Mouse (Mus musculus) heart, embryonic 14.5 days (tissue): Measurements from ENCODE around the gene Xylt1. TPM values are rescaled to one million over a fixed set of nuclear protein-coding genes. Genes with fewer than 3 reads are reported as not detected.

Experiments
- ATAC-seq: fragments of 200-750 bp; cut with Nextera tagmentation; 2 replicates; pipeline ENCODE4 v1.8.0; 2017; ENCODE audit warnings: low read depth, moderate TSS enrichment; ENCODE audit not compliant: insufficient number of reproducible peaks, insufficient read depth, low FRiP score
- H3K27ac ChIP-seq, 2 experiments: fragments of 200-500 bp in 1 of 2; fragments of 300-500 bp in 1 of 2; sonication (generic) in 1 of 2; replicated peaks in 1 of 2; 2 replicates each; pipeline ENCODE4 v1.5.1; 2012 to 2014; ENCODE audit warnings: low read depth in 2 of 2, low read length in 2 of 2, control low read depth in 1 of 2, mild to moderate bottlenecking in 1 of 2, mixed read lengths in 1 of 2; ENCODE audit not compliant: control insufficient read depth in 1 of 2, insufficient read depth in 1 of 2
- H3K27me3 ChIP-seq: fragments of 300-500 bp; sonication (generic); 2 replicates; pipeline ENCODE4 v1.6.1; 2014; ENCODE audit warnings: mild to moderate bottlenecking, low read length, control low read depth; ENCODE audit not compliant: control insufficient read depth, insufficient read depth
- H3K36me3 ChIP-seq: fragments of 300-500 bp; sonication (generic); 2 replicates; pipeline ENCODE4 v1.6.1; 2014; ENCODE audit warnings: mild to moderate bottlenecking, control low read depth, low read length, mixed read lengths; ENCODE audit not compliant: control insufficient read depth, insufficient read depth
- H3K4me1 ChIP-seq, 2 experiments: fragments of 200-500 bp in 1 of 2; fragments of 300-500 bp in 1 of 2; sonication (generic) in 1 of 2; 2 replicates each; pipeline ENCODE4 v1.6.1; 2012 to 2014; ENCODE audit warnings: low read length in 2 of 2, control low read depth in 1 of 2, mixed read lengths in 1 of 2; ENCODE audit not compliant: control insufficient read depth in 2 of 2, insufficient read depth in 2 of 2
- H3K4me2 ChIP-seq: fragments of 300-500 bp; sonication (generic); 2 replicates; pipeline ENCODE4 v1.6.1; 2014; ENCODE audit warnings: mild to moderate bottlenecking, low read length
- H3K4me3 ChIP-seq, 2 experiments: fragments of 200-500 bp in 1 of 2; fragments of 300-500 bp in 1 of 2; sonication (generic) in 1 of 2; 2 replicates each; pipeline ENCODE4 v1.5.1; 2012 to 2014; ENCODE audit warnings: low read length in 2 of 2, mild to moderate bottlenecking in 2 of 2, control low read depth in 1 of 2, low read depth in 1 of 2, moderate library complexity in 1 of 2; ENCODE audit not compliant: control insufficient read depth in 1 of 2, insufficient read depth in 1 of 2
- H3K9ac ChIP-seq: fragments of 300-500 bp; sonication (generic); 2 replicates; pipeline ENCODE4 v1.6.1; 2014; ENCODE audit warnings: mild to moderate bottlenecking, low read length
- H3K9me3 ChIP-seq: fragments of 300-500 bp; sonication (generic); 2 replicates; pipeline ENCODE4 v1.6.1; 2016; ENCODE audit warnings: low read length, control low read depth; ENCODE audit not compliant: control insufficient read depth
- WGBS: fragments of 180-500 bp; shearing (Covaris S2); extraction: QIAGEN DNeasy Blood & Tissue Kit; methylation state at CpG from one replicate; pipeline ENCODE4 v1.1.7; 2014; 5-methylcytosine and 5-hydroxymethylcytosine counted together
- polyA plus RNA-seq: library from polyadenylated mRNA; unstranded; fragments of >200 nt; fragmentation: Nextera tagmentation; extraction: Ambion mirVana; gene quantifications from 2 replicates; pipeline ENCODE4 v1.2.1, GENCODE M21; 2014

Gene Xylt1
- polyA plus RNA-seq, 1 experiment from 2014 or later, result 2.0 TPM

DNA sequence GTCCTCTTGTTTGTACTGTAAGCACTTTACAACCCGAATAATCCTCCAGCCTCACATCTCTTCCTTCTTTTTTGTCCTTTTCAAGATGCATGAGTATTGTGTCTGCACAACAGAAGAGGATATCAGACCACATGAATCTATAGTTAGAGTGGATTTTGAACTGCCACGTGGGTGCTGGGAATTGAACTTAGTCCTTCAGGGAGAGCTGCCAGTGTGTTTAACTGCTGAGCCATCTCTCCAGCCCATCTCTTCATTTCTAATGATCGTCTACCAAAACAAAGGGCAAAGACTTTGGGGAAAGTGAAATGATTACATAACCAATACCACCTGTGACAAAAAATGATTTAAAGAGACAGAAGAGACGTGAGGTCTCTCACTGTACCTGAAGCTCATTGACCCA lies 5.6 kb downstream of the Xylt1 start:
- Histone ChIP-seq H3K4me2 (no peak overlapping the region), H3K27me3 (0 out of 2 replicates have a peak, but pooled peaks cover 6% of the 10 kb centered on the region), H3K9me3 (no peaks in the 10 kb centered on the region), H3K4me3 (no peak overlapping the region), H3K27ac (no peak overlapping the region), H3K36me3 (no peaks in the 10 kb centered on the region), H3K9ac (no peak overlapping the region), H3K4me1 (peaks cover 8 to 11% of the 10 kb centered on the region in 2 experiments)
- ATAC-seq, result no peak
- WGBS, result 83% methylated on average over 4 of the region's 4 CpGs

DNA sequence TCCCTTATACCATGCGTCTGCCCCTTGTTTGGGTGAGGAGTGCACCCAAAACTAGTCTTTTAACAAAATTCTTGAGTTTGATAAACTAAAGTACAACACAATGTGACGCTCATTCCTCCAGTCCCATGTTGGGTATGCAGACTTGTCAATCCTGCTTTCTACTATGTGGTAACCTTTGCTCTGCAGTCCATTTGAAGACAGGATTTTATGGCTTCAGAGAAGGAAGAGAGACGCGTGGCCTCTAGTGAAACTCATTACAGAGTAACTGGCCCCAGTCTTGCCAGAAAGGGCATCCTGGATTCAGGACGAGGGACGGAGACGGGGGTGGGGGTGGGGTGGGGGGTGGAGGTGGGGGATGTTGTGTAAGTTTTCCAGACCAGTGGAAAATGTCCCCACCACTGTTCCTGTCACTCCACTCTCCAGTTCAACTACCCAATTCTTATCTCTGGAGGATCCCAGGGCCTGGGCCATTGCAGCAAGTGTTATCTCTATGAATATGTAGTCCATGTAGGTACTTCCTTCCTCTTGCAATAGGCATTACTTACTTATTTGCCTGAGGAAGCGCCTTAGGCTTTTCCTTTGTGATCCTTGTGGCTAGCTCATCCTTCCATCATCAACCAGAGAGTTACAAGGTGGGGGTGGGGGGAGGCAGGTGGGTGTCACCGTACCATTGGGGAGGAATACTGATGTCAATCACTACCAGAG lies 7.7 kb downstream of the Xylt1 start:
- no peak overlapping the region for H3K9ac ChIP-seq
- 75% methylated on average over 9 of the region's 9 CpGs for WGBS
- H3K27me3 ChIP-seq, result no peaks in the 10 kb centered on the region
- no peak overlapping the region for H3K27ac ChIP-seq
- H3K9me3 ChIP-seq, result no peaks in the 10 kb centered on the region
- no peak for ATAC-seq
- H3K36me3 ChIP-seq, result no peaks in the 10 kb centered on the region
- no peak overlapping the region for H3K4me2 ChIP-seq
- H3K4me3 ChIP-seq, result no peak overlapping the region
- H3K4me1 ChIP-seq, result peaks cover 2 to 4% of the 10 kb centered on the region in 2 experiments; a peak in 3 of 4 replicates

DNA sequence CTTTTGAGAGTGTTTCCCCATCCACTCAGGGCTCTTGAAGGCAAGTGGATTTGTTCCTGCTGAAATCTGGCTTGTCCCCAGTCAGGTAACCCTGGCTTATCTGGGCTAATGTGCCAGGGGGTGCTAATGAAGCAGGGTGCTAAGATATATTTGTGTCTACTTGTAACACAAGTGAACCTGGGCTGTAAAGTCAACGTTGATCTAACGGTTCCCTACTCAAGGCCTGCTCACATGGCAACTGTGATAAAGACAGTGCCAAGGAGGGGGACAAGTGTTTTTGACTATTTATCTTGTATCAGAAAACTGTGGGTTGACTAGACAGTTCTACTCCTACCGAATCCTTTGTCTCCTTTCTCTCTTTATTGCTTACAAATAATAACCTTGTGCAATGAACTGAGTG lies 8.3 kb downstream of the Xylt1 start:
- 60% methylated on average over 3 of the region's 3 CpGs for WGBS
- H3K4me2 ChIP-seq, result no peak overlapping the region
- no peak overlapping the region for H3K4me3 ChIP-seq
- no peaks in the 10 kb centered on the region for H3K27me3 ChIP-seq
- no peaks in the 10 kb centered on the region for H3K9me3 ChIP-seq
- H3K36me3 ChIP-seq, result no peaks in the 10 kb centered on the region
- no peak overlapping the region for H3K9ac ChIP-seq
- H3K27ac ChIP-seq, result no peak overlapping the region
- no peak for ATAC-seq
- peaks cover 4 to 8% of the 10 kb centered on the region in 2 experiments for H3K4me1 ChIP-seq

DNA sequence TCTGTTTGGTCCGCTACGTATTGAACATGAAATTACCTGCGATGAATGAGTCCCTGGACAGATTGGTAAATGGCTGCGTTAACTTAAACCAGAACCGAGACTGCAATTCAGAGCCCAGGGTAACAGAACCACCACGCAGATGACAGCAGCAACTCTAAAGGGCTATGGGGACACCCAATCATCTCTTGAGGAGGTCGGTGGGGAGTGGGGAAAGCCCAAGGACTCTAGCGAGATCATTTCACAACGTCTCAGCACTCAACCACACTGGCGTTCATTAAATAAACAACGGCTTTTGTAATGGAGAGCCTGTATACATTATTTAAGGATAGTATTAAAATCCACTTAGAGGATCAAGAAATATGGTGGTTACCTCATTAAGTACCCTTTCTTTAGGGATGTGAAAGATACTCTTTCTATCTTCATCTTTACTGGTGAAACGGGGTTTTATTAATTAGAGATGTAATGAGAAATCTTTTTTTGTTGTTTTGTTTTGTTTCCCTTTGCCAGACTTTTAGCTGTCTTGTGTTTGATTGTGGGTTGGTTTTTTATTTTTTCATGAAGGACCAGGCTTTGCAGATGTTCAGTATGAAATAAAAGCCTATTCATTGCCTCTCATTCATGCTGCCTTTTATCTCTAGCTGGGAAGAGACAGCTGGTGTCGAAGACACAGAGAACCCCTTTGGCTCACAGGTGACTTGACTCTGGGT lies 12.2 kb downstream of the Xylt1 start:
- H3K9ac ChIP-seq, result no peak overlapping the region
- WGBS, result 87% methylated on average over 13 of the region's 13 CpGs
- H3K27me3 ChIP-seq, result no peaks in the 10 kb centered on the region
- no peak for ATAC-seq
- no peak overlapping the region for H3K27ac ChIP-seq
- no peak overlapping the region for H3K4me3 ChIP-seq
- H3K4me2 ChIP-seq, result no peak overlapping the region
- no peaks in the 10 kb centered on the region for H3K36me3 ChIP-seq
- no peaks in the 10 kb centered on the region for H3K9me3 ChIP-seq
- peaks cover 10 to 19% of the 10 kb centered on the region in 2 experiments for H3K4me1 ChIP-seq

DNA sequence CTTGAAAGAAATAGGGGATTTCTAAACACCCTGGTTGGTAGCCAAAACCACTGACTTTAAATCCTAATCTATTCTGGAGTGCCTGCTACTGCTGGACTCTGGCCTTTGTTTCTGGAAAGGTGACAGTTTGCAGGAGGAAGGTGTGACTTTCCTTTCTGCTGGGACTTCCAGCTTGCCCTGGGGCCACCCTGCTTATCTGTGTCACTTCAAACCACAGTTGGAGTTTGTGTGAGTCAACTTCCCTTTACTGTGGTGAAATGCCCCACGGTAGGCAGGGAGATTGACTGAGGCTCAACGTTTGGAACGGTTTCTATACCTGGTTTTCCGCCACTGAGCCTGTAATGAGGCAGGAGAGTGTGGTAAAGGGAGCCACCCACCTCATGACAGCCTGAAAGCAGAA lies 13.2 kb downstream of the Xylt1 start:
- no peaks in the 10 kb centered on the region for H3K9me3 ChIP-seq
- 0 out of 2 replicates have a peak, but pooled peaks have one; percentile 31 for ATAC-seq
- H3K4me2 ChIP-seq, result no peak overlapping the region
- no peak overlapping the region for H3K4me3 ChIP-seq
- H3K4me1 ChIP-seq, result peaks cover 10 to 19% of the 10 kb centered on the region in 2 experiments
- no peak overlapping the region for H3K9ac ChIP-seq
- no peaks in the 10 kb centered on the region for H3K27me3 ChIP-seq
- 24% methylated on average over 4 of the region's 4 CpGs for WGBS
- no peak overlapping the region for H3K27ac ChIP-seq
- no peaks in the 10 kb centered on the region for H3K36me3 ChIP-seq

DNA sequence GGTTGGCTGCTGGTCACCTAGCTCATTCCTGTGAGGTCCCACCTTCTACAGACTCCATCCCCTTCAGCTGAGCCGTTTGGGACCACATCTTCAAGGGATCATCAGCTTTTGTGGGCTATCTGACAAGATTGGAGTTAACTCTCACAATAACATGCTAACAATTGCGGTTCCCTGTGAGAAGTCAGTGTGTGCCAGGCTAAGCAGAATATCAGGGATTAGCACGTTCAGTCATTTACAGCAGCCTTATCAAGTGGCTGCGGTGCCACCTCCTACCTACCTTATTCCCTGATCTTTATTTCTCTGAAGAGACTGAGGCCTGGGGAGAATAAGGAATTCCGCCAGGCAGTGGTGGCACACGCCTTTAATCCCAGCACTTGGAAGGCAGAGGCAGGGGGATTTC lies 13.6 kb downstream of the Xylt1 start:
- Histone ChIP-seq H3K4me3 (no peak overlapping the region), H3K27ac (no peak overlapping the region), H3K9me3 (no peaks in the 10 kb centered on the region), H3K4me1 (peaks cover 10 to 19% of the 10 kb centered on the region in 2 experiments), H3K4me2 (no peak overlapping the region), H3K9ac (no peak overlapping the region), H3K36me3 (no peaks in the 10 kb centered on the region), H3K27me3 (no peaks in the 10 kb centered on the region)
- WGBS, result 63% methylated on average over 6 of the region's 6 CpGs
- no peak for ATAC-seq

DNA sequence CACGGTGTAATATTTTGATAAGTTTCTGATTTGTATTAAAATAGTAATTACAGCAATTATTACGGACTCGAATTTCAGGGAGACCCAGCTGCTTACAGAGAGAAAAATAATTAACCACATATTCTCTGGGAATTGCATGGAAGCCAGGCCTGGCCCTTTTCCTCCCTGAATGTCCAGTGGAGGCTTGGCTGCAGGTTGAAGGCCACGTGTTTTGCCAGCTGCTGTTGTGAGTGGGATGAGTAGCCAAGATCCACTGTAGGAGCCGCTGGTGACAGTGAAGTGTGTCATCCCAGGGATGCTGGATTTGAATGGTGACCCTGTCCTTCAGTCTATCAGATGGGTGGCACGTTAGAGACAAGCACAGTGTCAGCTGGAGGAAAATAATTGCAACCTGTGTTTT lies 14.7 kb downstream of the Xylt1 start:
- Histone ChIP-seq H3K27me3 (no peaks in the 10 kb centered on the region), H3K36me3 (no peaks in the 10 kb centered on the region), H3K9ac (no peak overlapping the region), H3K4me3 (no peak overlapping the region), H3K4me1 (peaks cover 10 to 19% of the 10 kb centered on the region in 2 experiments), H3K4me2 (no peak overlapping the region), H3K27ac (no peak overlapping the region), H3K9me3 (no peaks in the 10 kb centered on the region)
- 80% methylated on average over 6 of the region's 6 CpGs for WGBS
- no peak for ATAC-seq
